Mouse (Mus musculus) heart, adult 18-20 months (tissue): ENCODE results near the gene Olfr1451. TPM values are rescaled to one million over a fixed set of nuclear protein-coding genes. Genes with fewer than 3 reads are reported as not detected.
"Not testable (repeated sequence)": the region's sequence is repeated elsewhere in the genome, so short reads cannot be mapped to it uniquely, and the experiment has no call there.

ENCODE experiments used
- DNase-seq, 2 experiments: peaks; one replicate each; pipeline ENCODE4 v3.0.0; 2021 to 2022; ENCODE audit warnings: mixed read lengths in 1 of 2
- long read RNA-seq, 2 experiments: library from polyadenylated mRNA; stranded (forward); transcript quantifications; one replicate each; pipeline ENCODE4 v2.0.0; 2021
- total RNA-seq, 2 experiments: library from RNA; stranded (reverse); gene quantifications; 2 replicates each; pipeline ENCODE4 v1.2.3; 2021

Olfr1451 gene
- not detected for total RNA-seq
- long read RNA-seq, experiment 1 = 0 reads
- long read RNA-seq, experiment 2 = 0 reads

GRCm38 (mm10) chr19:12994714-12995113, at the start of gene Olfr1451:
Gene Olfr1451, plus strand, starts transcription at chr19:12995014.
- DNase-seq = no peak

- no peak for DNase-seq
Observed at GRCm38 (mm10) chr19:12949958-12950357, 44.9 kb upstream of the Olfr1451 start, which contains the start of gene Olfr1450. Gene Olfr1450, plus strand, starts transcription at chr19:12950258.

- not testable (repeated sequence) for DNase-seq
Observed at GRCm38 (mm10) chr19:12970082-12970481, 24.7 kb upstream of the Olfr1451 start.

GRCm38 (mm10) chr19:12992316-12992715, 2.5 kb upstream of the Olfr1451 start:
- not testable (repeated sequence) for DNase-seq

- DNase-seq = no peak
Observed at GRCm38 (mm10) chr19:13028227-13028626, 33.4 kb downstream of the Olfr1451 start, which contains the start of gene Olfr1453. Gene Olfr1453, minus strand, starts transcription at chr19:13028327.

Other genes with a start within 250 kb of the Olfr1451 start
- 1 to 10 TPM in 1 of 2 experiments, under 1 TPM in 1; 0.94 to 1.7 TPM for gene Cntf, start 229.4 kb upstream of the Olfr1451 start, total RNA-seq
- 10 to 100 TPM; 75.2 to 77.0 TPM for gene Zfp91, start 198.9 kb upstream of the Olfr1451 start, total RNA-seq
- 1 to 10 TPM in 1 of 2 experiments, under 1 TPM in 1; 0.87 to 2.2 TPM for gene Lpxn, start 198.8 kb upstream of the Olfr1451 start, total RNA-seq
- gene Gm5244, start 148.3 kb upstream of the Olfr1451 start, total RNA-seq = not detected
- gene Olfr1444, start 137.7 kb upstream of the Olfr1451 start, total RNA-seq = not detected
- not detected for gene Olfr1445, start 111.2 kb upstream of the Olfr1451 start, total RNA-seq
- not detected for gene Olfr1446, start 101.5 kb upstream of the Olfr1451 start, total RNA-seq
- gene Olfr1447, start 91.3 kb upstream of the Olfr1451 start, total RNA-seq = not detected
- gene Olfr1448, start 70.6 kb upstream of the Olfr1451 start, total RNA-seq = not detected
- not detected for gene Olfr1449, start 64.2 kb upstream of the Olfr1451 start, total RNA-seq
- not detected for gene Olfr1450, start 44.8 kb upstream of the Olfr1451 start, total RNA-seq
- gene Olfr1453, start 33.3 kb downstream of the Olfr1451 start, total RNA-seq = not detected
- not detected for gene Olfr1454, start 65.6 kb downstream of the Olfr1451 start, total RNA-seq
- gene Olfr1457, start 102.9 kb downstream of the Olfr1451 start, total RNA-seq = not detected
- gene Olfr1458, start 111.8 kb downstream of the Olfr1451 start, total RNA-seq = not detected
- not detected for gene Olfr1459, start 154.5 kb downstream of the Olfr1451 start, total RNA-seq
- not detected for gene Olfr1461, start 168.0 kb downstream of the Olfr1451 start, total RNA-seq
- not detected for gene Olfr1462, start 190.7 kb downstream of the Olfr1451 start, total RNA-seq
- not detected for gene Olfr1463, start 236.3 kb downstream of the Olfr1451 start, total RNA-seq